Comparison of ENCODE assay signal across 21 mouse cellular contexts in the genomic region with DNA sequence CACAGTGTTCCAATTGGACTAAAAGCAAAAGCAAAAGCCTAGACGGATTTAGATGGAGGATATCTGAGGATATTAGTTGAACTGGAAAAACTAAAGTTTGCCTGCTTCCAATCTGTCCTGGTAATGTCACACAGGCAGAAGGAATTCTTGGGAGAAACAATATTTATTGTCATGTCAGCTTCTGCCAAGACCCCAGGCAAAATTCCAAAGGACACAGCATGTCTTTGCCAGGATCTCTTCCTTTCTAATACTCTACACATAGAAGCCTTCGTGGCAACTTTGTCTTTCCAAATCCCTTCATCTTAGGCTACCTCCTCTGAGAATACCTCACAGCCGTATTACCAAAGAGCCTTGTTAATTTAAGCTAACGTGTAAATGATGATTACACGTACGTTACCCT. TPM values are rescaled to one million over a fixed set of nuclear protein-coding genes. Genes with fewer than 3 reads are reported as not detected.
DNase-seq lines count a peak whose midpoint lies in the region; ATAC-seq and TF ChIP-seq lines count a peak whose summit lies in the region.
"Had no signal": no experiment of that assay in that cellular context is flagged by ENCODE, and none has a peak within 500 bp of the region (broad histone marks: within the 10 kb centered on the region; RNA-seq: fewer than 3 reads in every experiment).

No protein-coding gene starts in this region.

- no peak for TF ChIP-seq POLR2A in limb, embryonic 14.5 days (IDR thresholded peaks at IDR 0.05; ENCODE audit: borderline replicate concordance, extremely low read depth, insufficient read depth, insufficient read length)

- no peaks in the 10 kb centered on the region for H3K27me3 ChIP-seq in limb, embryonic 14.5 days (ENCODE audit: control insufficient read depth, insufficient read depth, low read length)
- H3K27me3 ChIP-seq in limb, embryonic 10.5 days (ENCODE audit: low read depth, poor library complexity, severe bottlenecking): peaks cover 31% of the 10 kb centered on the region
- peaks cover 5% of the 10 kb centered on the region; the same call in 1 of the 2 replicates for H3K27me3 ChIP-seq in midbrain, embryonic 11.5 days (ENCODE audit: control insufficient read depth, insufficient read depth, low read length)
- H3K27me3 ChIP-seq in midbrain, embryonic 13.5 days: no peaks in the 10 kb centered on the region
- H3K27me3 ChIP-seq in forebrain, embryonic 11.5 days (ENCODE audit: control insufficient read depth, insufficient read depth, low read length): no peaks in the 10 kb centered on the region; the same call in 1 of the 2 replicates
- H3K27me3 ChIP-seq: embryonic facial prominence, embryonic 13.5 days; heart, embryonic 13.5 days had no signal

- intact Hi-C loops in heart, postnatal 14 days (cut with DNase I): loop anchor here (10.0 kb wide), 1 partner anchor 926 kb away; no protein-coding TSS in a partner anchor

- 71% methylated on average over 6 of the region's 6 CpGs for WGBS in limb, embryonic 14.5 days
- 87% methylated on average over 6 of the region's 6 CpGs for WGBS in limb, embryonic 10.5 days
- WGBS in midbrain, embryonic 11.5 days: 88% methylated on average over 6 of the region's 6 CpGs
- WGBS in midbrain, embryonic 13.5 days: 89% methylated on average over 6 of the region's 6 CpGs
- 89% methylated on average over 6 of the region's 6 CpGs for WGBS in forebrain, embryonic 11.5 days

- H3K36me3 ChIP-seq in limb, embryonic 14.5 days (ENCODE audit: control insufficient read depth, insufficient read depth, low read length): no peaks in the 10 kb centered on the region
- no peaks in the 10 kb centered on the region for H3K36me3 ChIP-seq in limb, embryonic 10.5 days
- no peaks in the 10 kb centered on the region for H3K36me3 ChIP-seq in midbrain, embryonic 11.5 days (ENCODE audit: control insufficient read depth, insufficient read depth, low read length)
- no peaks in the 10 kb centered on the region for H3K36me3 ChIP-seq in midbrain, embryonic 13.5 days
- no peaks in the 10 kb centered on the region for H3K36me3 ChIP-seq in forebrain, embryonic 11.5 days (ENCODE audit: control insufficient read depth, insufficient read depth, low read length)
- H3K36me3 ChIP-seq: embryonic facial prominence, embryonic 13.5 days; heart, embryonic 13.5 days; hindbrain, embryonic 12.5 days had no signal

- H3K9ac ChIP-seq in limb, embryonic 14.5 days (ENCODE audit: low read depth, low read length, severe bottlenecking): no peak overlapping the region
- H3K9ac ChIP-seq in midbrain, embryonic 11.5 days (ENCODE audit: low read length): no peak overlapping the region
- no peak overlapping the region for H3K9ac ChIP-seq in midbrain, embryonic 13.5 days (replicated peaks)
- H3K9ac ChIP-seq in forebrain, embryonic 11.5 days (ENCODE audit: low read length): no peak overlapping the region
- H3K9ac ChIP-seq: embryonic facial prominence, embryonic 13.5 days; forebrain, embryonic 13.5 days; forebrain, postnatal 0 days; heart, embryonic 13.5 days; hindbrain, embryonic 12.5 days had no signal

- H3K4me2 ChIP-seq in limb, embryonic 14.5 days (replicated peaks; ENCODE audit: low read depth, low read length, severe bottlenecking): no peak overlapping the region
- H3K4me2 ChIP-seq in midbrain, embryonic 11.5 days: no peak overlapping the region
- H3K4me2 ChIP-seq in midbrain, embryonic 13.5 days (replicated peaks): no peak overlapping the region
- no peak overlapping the region for H3K4me2 ChIP-seq in forebrain, embryonic 11.5 days (ENCODE audit: low read depth, low read length, severe bottlenecking)
- H3K4me2 ChIP-seq: forebrain, embryonic 13.5 days; heart, embryonic 13.5 days; hindbrain, embryonic 12.5 days had no signal

- no peak for ATAC-seq in limb, embryonic 14.5 days (ENCODE audit: low FRiP score, low read depth)
- no peak for ATAC-seq in midbrain, embryonic 11.5 days (ENCODE audit: low FRiP score)
- no peak for ATAC-seq in midbrain, embryonic 13.5 days
- no peak for ATAC-seq in forebrain, embryonic 11.5 days (replicated peaks; ENCODE audit: low FRiP score)
- ATAC-seq: forebrain, embryonic 13.5 days; forebrain, postnatal 0 days; hindbrain, embryonic 16.5 days; inflammation-experienced regulatory T-cells, adult 6 months had no signal

- DNase-seq in heart, adult 11 months: peak; percentile 13
- DNase-seq in heart, postnatal 14 days: no peak
- peak; percentile 8 for DNase-seq in limb, embryonic 14.5 days (ENCODE audit: low spot score)
- DNase-seq in limb, embryonic 10.5 days (ENCODE audit: low spot score): no peak
- peak; percentile 37 for DNase-seq in midbrain, embryonic 11.5 days (ENCODE audit: low spot score, missing footprints)
- no peak for DNase-seq in forebrain, embryonic 11.5 days (ENCODE audit: low spot score)
- DNase-seq: adrenal gland, postnatal 14 days; cerebellum, adult 18-20 months; cerebellum, postnatal 36 days; forebrain, postnatal 0 days; gastrocnemius, adult 2 months; gastrocnemius, postnatal 25 days; heart, postnatal 4 days had no signal

- peaks cover 3% of the 10 kb centered on the region; the same call in 1 of the 2 replicates for H3K4me1 ChIP-seq in limb, embryonic 14.5 days (ENCODE audit: control insufficient read depth, insufficient read depth, low read length)
- H3K4me1 ChIP-seq in limb, embryonic 10.5 days: peaks cover 11% of the 10 kb centered on the region
- H3K4me1 ChIP-seq in midbrain, embryonic 11.5 days (ENCODE audit: control insufficient read depth, insufficient read depth, low read length): no peaks in the 10 kb centered on the region; the same call in 1 of the 2 replicates
- peaks cover 17% of the 10 kb centered on the region for H3K4me1 ChIP-seq in midbrain, embryonic 13.5 days (replicated peaks)
- H3K4me1 ChIP-seq in forebrain, embryonic 11.5 days (replicated peaks; ENCODE audit: control insufficient read depth, insufficient read depth, low read length): no peaks in the 10 kb centered on the region

- H3K27ac ChIP-seq in limb, embryonic 14.5 days (replicated peaks; ENCODE audit: low read depth, low read length): no peak overlapping the region
- no peak overlapping the region for H3K27ac ChIP-seq in limb, embryonic 10.5 days
- H3K27ac ChIP-seq in midbrain, embryonic 11.5 days (ENCODE audit: low read depth, low read length): no peak overlapping the region
- no peak overlapping the region for H3K27ac ChIP-seq in midbrain, embryonic 13.5 days
- no peak overlapping the region for H3K27ac ChIP-seq in forebrain, embryonic 11.5 days (ENCODE audit: low read depth, low read length)
- H3K27ac ChIP-seq: embryonic facial prominence, embryonic 13.5 days; forebrain, embryonic 13.5 days; gastrocnemius, adult 2 months; heart, embryonic 13.5 days; hindbrain, embryonic 12.5 days had no signal

- no peaks in the 10 kb centered on the region for H3K9me3 ChIP-seq in limb, embryonic 14.5 days (ENCODE audit: control insufficient read depth, low read length)
- no peaks in the 10 kb centered on the region for H3K9me3 ChIP-seq in limb, embryonic 10.5 days (replicated peaks)
- H3K9me3 ChIP-seq in midbrain, embryonic 11.5 days (ENCODE audit: control insufficient read depth, low read length): no peaks in the 10 kb centered on the region
- H3K9me3 ChIP-seq in midbrain, embryonic 13.5 days: no peaks in the 10 kb centered on the region
- no peaks in the 10 kb centered on the region for H3K9me3 ChIP-seq in forebrain, embryonic 11.5 days (ENCODE audit: control insufficient read depth, low read length)
- H3K9me3 ChIP-seq: embryonic facial prominence, embryonic 13.5 days; forebrain, embryonic 13.5 days; heart, embryonic 13.5 days; hindbrain, embryonic 12.5 days had no signal

- H3K4me3 ChIP-seq in limb, embryonic 14.5 days (replicated peaks; ENCODE audit: low read length): no peak overlapping the region
- H3K4me3 ChIP-seq in limb, embryonic 10.5 days: no peak overlapping the region
- no peak overlapping the region for H3K4me3 ChIP-seq in midbrain, embryonic 11.5 days (ENCODE audit: low read depth, low read length)
- H3K4me3 ChIP-seq in midbrain, embryonic 13.5 days (replicated peaks): no peak overlapping the region
- H3K4me3 ChIP-seq in forebrain, embryonic 11.5 days (ENCODE audit: low read depth, low read length): no peak overlapping the region
- H3K4me3 ChIP-seq: embryonic facial prominence, embryonic 13.5 days; forebrain, embryonic 13.5 days; gastrocnemius, adult 2 months; heart, embryonic 13.5 days; hindbrain, embryonic 12.5 days had no signal

RNA-seq across cellular contexts. Expression of a gene that starts 4.7 kb away (rescaled TPM):
- 1 to 10 TPM; 6.2 to 6.7 TPM for total RNA-seq in heart, postnatal 14 days (2021)
- 6.7 and 7.4 TPM in 2 replicates for polyA plus RNA-seq in limb, embryonic 14.5 days (2012; rRNA removed)
- 11.1 and 11.8 TPM in 2 replicates for polyA plus RNA-seq in limb, embryonic 14.5 days (2014; fragmentation: Nextera tagmentation; extraction: Ambion mirVana)
- 1.2 and 1.5 TPM in 2 replicates for polyA plus RNA-seq in limb, embryonic 10.5 days (2016; fragmentation: Nextera tagmentation; extraction: Ambion mirVana)
- polyA plus RNA-seq in midbrain, embryonic 11.5 days (2014; fragmentation: Nextera tagmentation; extraction: Ambion mirVana): 8.0 and 8.4 TPM in 2 replicates
- 8.7 and 9.4 TPM in 2 replicates for polyA plus RNA-seq in midbrain, embryonic 13.5 days (2015; fragmentation: Nextera tagmentation; extraction: Ambion mirVana)
- polyA plus RNA-seq in forebrain, embryonic 11.5 days (2014; fragmentation: Nextera tagmentation; extraction: Ambion mirVana): 7.3 and 7.4 TPM in 2 replicates
- total RNA-seq: granulocyte monocyte progenitor cell, adult 5-6 weeks had no signal
- polyA plus RNA-seq: inflammation-experienced regulatory T-cells, adult 6 months had no signal

Comparison
In these comparisons a context has a peak if more than half of its experiments do, and no peak if none do; other contexts are left out.
1. DNase-seq: peak in heart, adult 11 months (single experiment), limb, embryonic 14.5 days (single experiment) and midbrain, embryonic 11.5 days (single experiment); none in heart, postnatal 14 days (0 of 2), limb, embryonic 10.5 days (single experiment) and forebrain, embryonic 11.5 days (single experiment).